Mouse (Mus musculus) CH12.LX (cell line): ENCODE measurements around the gene Bst2.

ENCODE experiments used
- CHD2 ChIP-seq: IDR thresholded peaks from 2 replicates; pipeline ENCODE4 v1.6.1; 2011; ENCODE audit warnings: low read length, improper control_type of control experiment
- CTCF ChIP-seq, 2 experiments: IDR thresholded peaks in 1 of 2; conservative IDR thresholded peaks in 1 of 2; 2 replicates each; pipeline ENCODE4 v1.5.1; 2011 to 2012; ENCODE audit warnings: low read depth in 2 of 2, low read length in 2 of 2, improper control_type of control experiment in 1 of 2, inconsistent platforms in 1 of 2, mild to moderate bottlenecking in 1 of 2, moderate library complexity in 1 of 2
- E2F4 ChIP-seq: IDR thresholded peaks from 2 replicates; pipeline ENCODE4 v1.6.1; 2011; ENCODE audit warnings: low read depth, low read length, improper control_type of control experiment; ENCODE audit not compliant: insufficient replicate concordance
- JUND ChIP-seq: conservative IDR thresholded peaks from 2 replicates; pipeline ENCODE4 v1.6.1; 2011; ENCODE audit warnings: low read depth, low read length, improper control_type of control experiment
- POLR2A ChIP-seq: IDR thresholded peaks from 2 replicates; pipeline ENCODE4 v1.6.1; 2011; ENCODE audit warnings: low read depth, mild to moderate bottlenecking, improper control_type of control experiment, low read length
- SIN3A ChIP-seq: IDR thresholded peaks from 2 replicates; pipeline ENCODE4 v1.6.1; 2012; ENCODE audit warnings: low read length, improper control_type of control experiment, inconsistent platforms
- SMC3 ChIP-seq: IDR thresholded peaks from 2 replicates; pipeline ENCODE4 v1.6.1; 2011; ENCODE audit warnings: low read depth, low read length, improper control_type of control experiment
- TCF12 ChIP-seq: IDR thresholded peaks from 2 replicates; pipeline ENCODE4 v1.6.1; 2014; ENCODE audit warnings: low read depth, mild to moderate bottlenecking, inconsistent platforms, low read length, improper control_type of control experiment

DNA sequence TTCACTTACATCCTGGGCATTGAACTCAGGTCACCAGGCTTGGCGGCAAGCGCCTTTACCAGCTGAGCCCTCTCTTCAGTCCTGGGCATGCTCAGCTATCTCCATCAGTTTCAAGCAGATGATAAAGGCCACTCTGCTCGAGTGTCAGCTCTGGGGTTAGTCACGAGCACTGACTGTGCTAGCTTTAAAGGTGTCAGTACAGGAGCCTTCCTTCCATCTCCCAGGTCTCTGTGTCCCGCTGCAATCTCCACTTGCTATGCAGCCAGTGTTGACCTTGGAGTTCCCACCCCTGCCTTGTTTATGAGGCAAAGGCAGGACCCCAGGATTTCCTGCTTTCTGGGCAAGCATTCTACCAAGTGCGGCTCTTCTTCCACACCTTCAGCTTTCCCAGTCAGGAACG lies 30.3 kb upstream of the Bst2 start:
- TF ChIP-seq CTCF (conservative IDR thresholded peaks at IDR 0.05 in 1 of 2, IDR thresholded peaks at IDR 0.05 in 1 of 2; ENCODE audit: low read depth in 2 of 2, low read length in 2 of 2), result no peak
- TF ChIP-seq CHD2, result no peak
- TF ChIP-seq TCF12, result no peak
- TF ChIP-seq SMC3, result no peak
- TF ChIP-seq E2F4, result no peak
- no peak for TF ChIP-seq POLR2A
- TF ChIP-seq JUND, result no peak
- no peak for TF ChIP-seq SIN3A
